Mouse (Mus musculus): ENCODE results near the gene Il1a. TPM values are rescaled to one million over a fixed set of nuclear protein-coding genes. Genes with fewer than 3 reads are reported as not detected.
A peak's percentile ranks its signal among the peaks of the same experiment; 100 is the strongest.

The Il1a gene
- polyA plus RNA-seq, 1 experiment from 2014 or later, result 0.11 TPM

GRCm38 (mm10) chr2:129260646-129261045 is 49.1 kb downstream of the Il1a start:
- peaks cover 5% of the 10 kb centered on the region; the same call in 1 of the 2 replicates for H3K4me1 ChIP-seq
- H3K36me3 ChIP-seq, result no peaks in the 10 kb centered on the region
- DNase-seq (ENCODE audit: low spot score), result no peak
- WGBS, result 72% methylated on average over 3 of the region's 3 CpGs
- H3K9me3 ChIP-seq (replicated peaks), result no peaks in the 10 kb centered on the region
- H3K4me3 ChIP-seq, result no peak overlapping the region
- no peak overlapping the region for H3K27ac ChIP-seq (replicated peaks)
- H3K27me3 ChIP-seq (ENCODE audit: low read depth, poor library complexity, severe bottlenecking), result 0 out of 2 replicates have a peak, but pooled peaks cover 4% of the 10 kb centered on the region

- H3K9me3 ChIP-seq (replicated peaks), result no peaks in the 10 kb centered on the region
- 35% methylated on average over 7 of the region's 7 CpGs for WGBS
- no peak overlapping the region for H3K4me3 ChIP-seq
- H3K4me1 ChIP-seq, result peaks cover 5% of the 10 kb centered on the region; the same call in 1 of the 2 replicates
- H3K27me3 ChIP-seq (ENCODE audit: low read depth, poor library complexity, severe bottlenecking), result 0 out of 2 replicates have a peak, but pooled peaks cover 4% of the 10 kb centered on the region
- no peaks in the 10 kb centered on the region for H3K36me3 ChIP-seq
- H3K27ac ChIP-seq (replicated peaks), result peak overlapping the region; percentile 63
- DNase-seq (ENCODE audit: low spot score), result peak; percentile 59
Measured at GRCm38 (mm10) chr2:129258475-129259211, 51.1 kb downstream of the Il1a start.

GRCm38 (mm10) chr2:129258056-129258455 is 51.7 kb downstream of the Il1a start:
- Histone ChIP-seq H3K27ac (replicated peaks) (peak overlapping the region; percentile 63; the same call in 1 of the 2 replicates), H3K27me3 (ENCODE audit: low read depth, poor library complexity, severe bottlenecking) (0 out of 2 replicates have a peak, but pooled peaks cover 4% of the 10 kb centered on the region), H3K9me3 (replicated peaks) (no peaks in the 10 kb centered on the region), H3K4me1 (peaks cover 5% of the 10 kb centered on the region; the same call in 1 of the 2 replicates), H3K4me3 (no peak overlapping the region), H3K36me3 (no peaks in the 10 kb centered on the region)
- DNase-seq (ENCODE audit: low spot score), result no peak
- WGBS, result 89% methylated on average over 3 of the region's 3 CpGs

- H3K27ac ChIP-seq (replicated peaks), result 0 out of 2 replicates have a peak overlapping the region, but pooled peaks have one; percentile 28
- no peak overlapping the region for H3K4me3 ChIP-seq
- 0 out of 2 replicates have a peak, but pooled peaks cover 4% of the 10 kb centered on the region for H3K27me3 ChIP-seq (ENCODE audit: low read depth, poor library complexity, severe bottlenecking)
- peaks cover 5% of the 10 kb centered on the region; the same call in 1 of the 2 replicates for H3K4me1 ChIP-seq
- 78% methylated on average over 4 of the region's 4 CpGs for WGBS
- no peaks in the 10 kb centered on the region for H3K9me3 ChIP-seq (replicated peaks)
- DNase-seq (ENCODE audit: low spot score), result no peak
- H3K36me3 ChIP-seq, result no peaks in the 10 kb centered on the region
Measured at GRCm38 (mm10) chr2:129256006-129256405, 53.8 kb downstream of the Il1a start.

- Histone ChIP-seq H3K4me3 (no peak overlapping the region), H3K36me3 (no peaks in the 10 kb centered on the region), H3K27me3 (ENCODE audit: low read depth, poor library complexity, severe bottlenecking) (no peaks in the 10 kb centered on the region), H3K4me1 (peaks cover 5% of the 10 kb centered on the region; the same call in 1 of the 2 replicates), H3K9me3 (replicated peaks) (no peaks in the 10 kb centered on the region), H3K27ac (replicated peaks) (no peak overlapping the region)
- WGBS, result 76% methylated on average over 2 of the region's 2 CpGs
- no peak for DNase-seq (ENCODE audit: low spot score)
Measured at GRCm38 (mm10) chr2:129254076-129254475, 55.7 kb downstream of the Il1a start.

GRCm38 (mm10) chr2:129253631-129253970 is 56.2 kb downstream of the Il1a start:
- Histone ChIP-seq H3K36me3 (no peaks in the 10 kb centered on the region), H3K27ac (replicated peaks) (no peak overlapping the region), H3K4me1 (peaks cover 4% of the 10 kb centered on the region; the same call in 1 of the 2 replicates), H3K27me3 (ENCODE audit: low read depth, poor library complexity, severe bottlenecking) (no peaks in the 10 kb centered on the region), H3K4me3 (no peak overlapping the region), H3K9me3 (replicated peaks) (no peaks in the 10 kb centered on the region)
- no peak for DNase-seq (ENCODE audit: low spot score)
- WGBS, result 80% methylated on average over 2 of the region's 2 CpGs

GRCm38 (mm10) chr2:129252836-129253630 is 56.7 kb downstream of the Il1a start:
- 91% methylated on average over 19 of the region's 19 CpGs for WGBS
- Histone ChIP-seq H3K36me3 (no peaks in the 10 kb centered on the region), H3K27me3 (ENCODE audit: low read depth, poor library complexity, severe bottlenecking) (no peaks in the 10 kb centered on the region), H3K4me3 (no peak overlapping the region), H3K27ac (replicated peaks) (no peak overlapping the region), H3K4me1 (no peaks in the 10 kb centered on the region), H3K9me3 (replicated peaks) (no peaks in the 10 kb centered on the region)
- DNase-seq (ENCODE audit: low spot score), result no peak

Other genes with a start within 250 kb of the Il1a start
- 12.4 and 13.3 TPM in 2 replicates for gene Ttl, start 244.0 kb downstream of the Il1a start, polyA plus RNA-seq (2016; fragmentation: Nextera tagmentation; extraction: Ambion mirVana)
- gene Polr1b, start 209.0 kb downstream of the Il1a start, polyA plus RNA-seq (2016; fragmentation: Nextera tagmentation; extraction: Ambion mirVana), result 35.5 and 37.2 TPM in 2 replicates
- gene Chchd5, start 180.3 kb downstream of the Il1a start, polyA plus RNA-seq (2016; fragmentation: Nextera tagmentation; extraction: Ambion mirVana), result 28.7 and 31.6 TPM in 2 replicates
- gene Slc20a1, start 111.2 kb downstream of the Il1a start, polyA plus RNA-seq (2016; fragmentation: Nextera tagmentation; extraction: Ambion mirVana), result 53.7 and 55.6 TPM in 2 replicates
- gene Ckap2l, start 12.8 kb downstream of the Il1a start, polyA plus RNA-seq (2016; fragmentation: Nextera tagmentation; extraction: Ambion mirVana), result 64.6 and 69.7 TPM in 2 replicates
- 0.14 TPM in 1 of 2 replicates, not detected in the other for gene Il1b, start 61.2 kb upstream of the Il1a start, polyA plus RNA-seq (2016; fragmentation: Nextera tagmentation; extraction: Ambion mirVana)
- gene F830045P16Rik, start 226.6 kb upstream of the Il1a start, polyA plus RNA-seq (2016; fragmentation: Nextera tagmentation; extraction: Ambion mirVana), result not detected in 2 replicates